Mouse (Mus musculus) heart, adult 2 months (tissue): ENCODE measurements around the gene Tlx2. TPM values are rescaled to one million over a fixed set of nuclear protein-coding genes. Genes with fewer than 3 reads are reported as not detected.

ENCODE experiments used
- DNase-seq, 2 experiments: peaks; one replicate each; pipeline ENCODE4 v3.0.0; 2021
- H3K27ac ChIP-seq: fragments of 200-600 bp; 2 replicates; pipeline ENCODE4 v1.8.1; 2022
- H3K27me3 ChIP-seq: fragments of 200-500 bp; 2 replicates; pipeline ENCODE4 v1.6.1; 2012; ENCODE audit warnings: mild to moderate bottlenecking, low read length, inconsistent platforms, mixed read lengths; ENCODE audit not compliant: control insufficient read depth, insufficient read depth
- H3K36me3 ChIP-seq: fragments of 200-500 bp; 2 replicates; pipeline ENCODE4 v1.6.1; 2012; ENCODE audit warnings: low read length, inconsistent platforms; ENCODE audit not compliant: control insufficient read depth, insufficient read depth
- H3K4me1 ChIP-seq: fragments of 200-500 bp; 2 replicates; pipeline ENCODE4 v1.6.1; 2011; ENCODE audit warnings: low read length; ENCODE audit not compliant: control insufficient read depth, insufficient read depth
- H3K4me3 ChIP-seq: fragments of 200-600 bp; 2 replicates; pipeline ENCODE4 v1.8.1; 2022
- H3K79me2 ChIP-seq: fragments of 200-500 bp; replicated peaks from 2 replicates; pipeline ENCODE4 v1.6.1; 2012; ENCODE audit warnings: mild to moderate bottlenecking, inconsistent platforms, low read length, moderate library complexity, mixed read lengths; ENCODE audit not compliant: control insufficient read depth, insufficient read depth
- H3K9ac ChIP-seq: fragments of 200-500 bp; 2 replicates; pipeline ENCODE4 v1.6.1; 2012; ENCODE audit warnings: low read depth, mild to moderate bottlenecking, control low read depth, inconsistent platforms, low read length, mixed read lengths
- CTCF ChIP-seq: fragments of 200-600 bp; IDR thresholded peaks from 2 replicates; pipeline ENCODE4 v1.8.1; 2022; ENCODE audit warnings: antibody characterized with exemption, mild to moderate bottlenecking, moderate library complexity
- EP300 ChIP-seq: fragments of 200-500 bp; IDR thresholded peaks from 2 replicates; pipeline ENCODE4 v1.6.1; 2011; ENCODE audit warnings: low read depth, low read length, control low read depth; ENCODE audit not compliant: insufficient read depth
- POLR2A ChIP-seq: fragments of 200-500 bp; IDR thresholded peaks from 2 replicates; pipeline ENCODE4 v1.6.1; 2011; ENCODE audit warnings: mild to moderate bottlenecking, low read depth, low read length, control low read depth; ENCODE audit not compliant: insufficient read depth
- WGBS: fragments of 180-500 bp; shearing (Covaris S2); methylation state at CpG from one replicate; pipeline ENCODE4 v1.1.7; 2018; 5-methylcytosine and 5-hydroxymethylcytosine counted together
- intact Hi-C: fragments of 180-260 bp; cut with DNase I; formaldehyde crosslinking; loops from one replicate; pipeline ENCODE4 v1.15.1; 2025
- polyA plus RNA-seq: library from polyadenylated mRNA; depleted of rRNA; stranded (reverse); fragments of >200 nt; gene quantifications from 2 replicates; pipeline ENCODE4 v1.2.3, GENCODE M21; 2012
- total RNA-seq, 2 experiments: library from RNA; stranded (reverse); gene quantifications; 2 replicates each; pipeline ENCODE4 v1.2.3; 2021

Tlx2 gene
- total and polyA plus RNA-seq, 3 experiments, result 0.14 TPM; not detected in 2

- Histone ChIP-seq H3K36me3 (no peaks in the 10 kb centered on the region), H3K4me1 (no peaks in the 10 kb centered on the region), H3K27ac (no peak overlapping the region), H3K27me3 (peaks cover 45% of the 10 kb centered on the region), H3K79me2 (no peaks in the 10 kb centered on the region), H3K9ac (peak overlapping the region; percentile 36; the same call in 1 of the 2 replicates), H3K4me3 (peak overlapping the region; percentile 14; the same call in 1 of the 2 replicates)
- no peak for TF ChIP-seq POLR2A
- TF ChIP-seq EP300, result no peak
- TF ChIP-seq CTCF, result no peak
- WGBS, result 3% methylated on average over 80 of the region's 81 CpGs
- DNase-seq, result no peak
- intact Hi-C loops, result no loop called here
Observed at GRCm38 (mm10) chr6:83068706-83069487, 1.2 kb downstream of the Tlx2 start.

DNA sequence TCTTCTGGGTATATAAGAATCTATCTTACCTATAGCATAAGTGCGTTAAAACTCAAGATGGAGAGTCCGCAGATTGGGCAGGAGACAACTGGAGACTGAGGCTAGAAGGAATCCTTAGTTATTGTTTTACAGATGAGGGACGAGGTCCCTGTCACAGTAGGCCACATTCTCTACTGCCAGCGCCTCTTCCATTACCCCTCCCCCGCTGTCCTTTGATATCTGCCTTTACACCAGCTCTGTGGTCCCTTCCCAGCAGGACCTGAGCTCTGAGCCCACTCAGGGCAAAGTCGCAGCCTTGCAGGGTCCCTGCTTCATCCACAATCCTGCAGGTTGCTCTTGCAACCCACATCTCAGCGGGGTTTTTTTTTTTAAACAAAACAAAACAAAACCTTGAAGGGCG is 1.9 kb downstream of the Tlx2 start:
- Histone ChIP-seq H3K4me1 (no peaks in the 10 kb centered on the region), H3K36me3 (no peaks in the 10 kb centered on the region), H3K4me3 (no peak overlapping the region), H3K9ac (no peak overlapping the region), H3K79me2 (no peaks in the 10 kb centered on the region), H3K27ac (no peak overlapping the region), H3K27me3 (peaks cover 45% of the 10 kb centered on the region)
- DNase-seq, result no peak
- TF ChIP-seq EP300, result no peak
- TF ChIP-seq POLR2A, result no peak
- no peak for TF ChIP-seq CTCF
- intact Hi-C loops, result no loop called here
- WGBS, result 27% methylated on average over 8 of the region's 8 CpGs

GRCm38 (mm10) chr6:83066441-83066840 is 3.7 kb downstream of the Tlx2 start:
- Histone ChIP-seq H3K4me3 (no peak overlapping the region), H3K79me2 (no peaks in the 10 kb centered on the region), H3K27me3 (peaks cover 38% of the 10 kb centered on the region), H3K36me3 (no peaks in the 10 kb centered on the region), H3K27ac (no peak overlapping the region), H3K4me1 (no peaks in the 10 kb centered on the region), H3K9ac (no peak overlapping the region)
- DNase-seq, result no peak
- intact Hi-C loops, result no loop called here
- TF ChIP-seq POLR2A (no peak), EP300 (no peak), CTCF (no peak)
- 32% methylated on average over 6 of the region's 6 CpGs for WGBS

- intact Hi-C loops, result no loop called here
- TF ChIP-seq POLR2A, result no peak
- TF ChIP-seq CTCF, result no peak
- TF ChIP-seq EP300, result no peak
- no peak for DNase-seq
- Histone ChIP-seq H3K27me3 (peaks cover 33% of the 10 kb centered on the region), H3K36me3 (no peaks in the 10 kb centered on the region), H3K4me3 (no peak overlapping the region), H3K4me1 (no peaks in the 10 kb centered on the region), H3K9ac (no peak overlapping the region), H3K27ac (no peak overlapping the region), H3K79me2 (no peaks in the 10 kb centered on the region)
- WGBS, result 40% methylated on average over 8 of the region's 8 CpGs
Observed at GRCm38 (mm10) chr6:83065995-83066394, 4.1 kb downstream of the Tlx2 start.

DNA sequence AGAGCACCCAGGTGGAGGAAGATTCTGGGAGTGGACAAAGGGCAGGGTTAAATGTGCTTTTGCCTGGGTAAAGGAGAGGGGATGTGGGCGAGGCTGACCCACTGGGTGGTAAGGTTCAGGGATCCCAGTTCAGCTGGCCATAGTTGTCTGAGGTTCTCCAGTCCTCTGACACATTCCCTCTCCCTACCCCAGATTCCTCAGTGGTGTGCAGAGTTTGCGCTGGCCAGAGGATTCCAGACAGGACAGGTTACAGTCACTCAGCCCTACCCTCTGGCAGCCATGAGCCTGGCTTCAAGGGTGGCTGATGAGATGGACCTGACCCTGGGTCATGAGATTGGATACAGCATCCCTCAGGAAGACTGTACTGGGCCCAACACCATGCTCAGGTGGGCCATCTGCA is 11.4 kb downstream of the Tlx2 start:
- no peak for TF ChIP-seq EP300
- TF ChIP-seq CTCF, result no peak
- TF ChIP-seq POLR2A, result 0 out of 2 replicates have a peak, but pooled peaks have one; percentile 5
- 81% methylated on average over 2 of the region's 2 CpGs for WGBS
- intact Hi-C loops, result no loop called here
- H3K4me1 ChIP-seq, result peaks cover 4% of the 10 kb centered on the region
- DNase-seq, result no peak
- H3K27ac ChIP-seq, result no peak overlapping the region
- H3K36me3 ChIP-seq, result no peaks in the 10 kb centered on the region
- H3K9ac ChIP-seq, result no peak overlapping the region
- no peak overlapping the region for H3K4me3 ChIP-seq
- no peaks in the 10 kb centered on the region; the same call in 1 of the 2 replicates for H3K27me3 ChIP-seq
- H3K79me2 ChIP-seq, result no peaks in the 10 kb centered on the region; the same call in 1 of the 2 replicates

DNA sequence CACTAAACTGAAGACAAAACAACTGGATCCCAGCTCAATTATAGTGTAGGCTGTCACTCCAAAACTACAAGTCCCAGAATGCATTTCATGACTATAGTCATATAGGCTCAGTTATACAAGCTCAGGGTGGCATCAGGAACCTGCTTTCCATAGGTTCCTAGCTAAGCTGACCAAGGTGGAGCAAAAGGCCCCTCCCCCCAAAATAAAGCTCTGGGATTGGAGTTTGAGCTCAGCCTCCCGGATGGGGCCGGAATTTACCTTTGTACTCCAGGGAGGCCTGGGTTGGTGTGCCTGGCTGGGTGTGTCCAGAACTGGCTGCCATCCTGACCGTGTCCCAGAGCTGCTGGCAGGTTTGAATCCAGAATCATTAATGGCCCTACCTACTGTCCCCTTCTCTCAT is 12.3 kb downstream of the Tlx2 start, which contains the start of gene Dqx1:
Dqx1 (plus strand) TSS at position 55 of the 400 bp plus-strand sequence.
- 72% methylated on average over 3 of the region's 3 CpGs for WGBS
- H3K4me3 ChIP-seq, result no peak within 1 kb of the TSS
- no peaks in the 10 kb centered on the region; the same call in 1 of the 2 replicates for H3K79me2 ChIP-seq
- intact Hi-C loops, result no loop called here
- no peak within 1 kb of the TSS for H3K27ac ChIP-seq
- H3K4me1 ChIP-seq, result peaks cover 7% of the 10 kb centered on the region
- DNase-seq, result no peak
- TF ChIP-seq POLR2A (no peak), CTCF (no peak), EP300 (no peak)
- H3K27me3 ChIP-seq, result no peaks in the 10 kb centered on the region
- H3K9ac ChIP-seq, result no peak within 1 kb of the TSS
- no peaks in the 10 kb centered on the region for H3K36me3 ChIP-seq
